Mouse (Mus musculus) stomach, embryonic 16.5 days (tissue): ENCODE measurements at regions not wholly inside any gene's neighbourhood (a gene's known extent, or its start where the extent isn't known, plus 50 kb on each side); places are given as distances from the start of the nearest gene placed in this dataset.

ENCODE experiments used
- ATAC-seq: fragments of 200-750 bp; cut with Nextera tagmentation; 2 replicates; pipeline ENCODE4 v1.8.0; 2017; ENCODE audit warnings: moderate number of reproducible peaks, moderate TSS enrichment; ENCODE audit not compliant: insufficient read depth, low FRiP score
- H3K27ac ChIP-seq: fragments of 300-500 bp; sonication (generic); 2 replicates; pipeline ENCODE4 v1.5.1; 2014; ENCODE audit warnings: low read length
- H3K27me3 ChIP-seq: fragments of 300-500 bp; sonication (generic); 2 replicates; pipeline ENCODE4 v1.6.1; 2014; ENCODE audit warnings: low read length, control low read depth, mixed read lengths; ENCODE audit not compliant: control insufficient read depth, insufficient read depth
- H3K36me3 ChIP-seq: fragments of 300-500 bp; sonication (generic); 2 replicates; pipeline ENCODE4 v1.6.1; 2014; ENCODE audit warnings: low read length; ENCODE audit not compliant: control insufficient read depth, insufficient read depth
- H3K4me1 ChIP-seq: fragments of 300-500 bp; sonication (generic); 2 replicates; pipeline ENCODE4 v1.6.1; 2014; ENCODE audit warnings: low read length, control low read depth, mixed read lengths; ENCODE audit not compliant: control insufficient read depth, insufficient read depth
- H3K4me2 ChIP-seq: fragments of 300-500 bp; sonication (generic); 2 replicates; pipeline ENCODE4 v1.6.1; 2014; ENCODE audit warnings: low read depth, low read length, mixed read lengths
- H3K4me3 ChIP-seq: fragments of 300-500 bp; sonication (generic); replicated peaks from 2 replicates; pipeline ENCODE4 v1.5.1; 2014; ENCODE audit warnings: mild to moderate bottlenecking, low read length
- H3K9ac ChIP-seq: fragments of 300-500 bp; sonication (generic); 2 replicates; pipeline ENCODE4 v1.6.1; 2014; ENCODE audit warnings: low read length
- H3K9me3 ChIP-seq: fragments of 300-500 bp; sonication (generic); replicated peaks from 2 replicates; pipeline ENCODE4 v1.6.1; 2016; ENCODE audit warnings: low read length, control low read depth; ENCODE audit not compliant: control insufficient read depth
- WGBS: fragments of 180-500 bp; shearing (Covaris S2); extraction: QIAGEN DNeasy Blood & Tissue Kit; methylation state at CpG from one replicate; pipeline ENCODE4 v1.1.7; 2014; 5-methylcytosine and 5-hydroxymethylcytosine counted together

DNA sequence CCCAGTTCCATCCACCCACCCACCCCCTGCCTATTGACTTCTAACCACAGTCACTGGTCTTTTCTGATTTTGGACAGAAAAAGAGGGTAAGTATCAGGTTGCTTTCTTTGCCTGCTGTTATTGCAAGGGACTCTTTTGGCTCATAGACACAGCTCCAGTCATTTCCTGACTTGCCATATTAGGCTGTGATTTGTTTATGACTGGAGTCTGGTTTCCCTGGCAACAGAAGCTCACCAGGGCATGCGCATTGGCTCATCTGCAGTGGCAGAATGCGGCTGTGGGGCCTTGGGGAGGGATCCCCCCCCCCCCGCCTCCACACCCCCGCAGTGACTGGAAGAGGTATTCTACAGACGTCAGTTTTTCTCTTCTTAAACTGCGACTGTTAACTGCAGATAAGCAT is 65.9 kb downstream of the Cdr1 start:
- Histone ChIP-seq H3K4me2 (0 out of 2 replicates have a peak overlapping the region, but pooled peaks have one; percentile 29), H3K27me3 (no peaks in the 10 kb centered on the region), H3K36me3 (no peaks in the 10 kb centered on the region), H3K4me3 (no peak overlapping the region; the same call in 1 of the 2 replicates), H3K9me3 (no peaks in the 10 kb centered on the region), H3K4me1 (no peaks in the 10 kb centered on the region), H3K27ac (no peak overlapping the region), H3K9ac (no peak overlapping the region)
- whole genome bisulfite sequencing: 22% methylated on average over 6 of the region's 6 CpGs
- peak; percentile 68; the same call in 1 of the 2 replicates for ATAC-seq

DNA sequence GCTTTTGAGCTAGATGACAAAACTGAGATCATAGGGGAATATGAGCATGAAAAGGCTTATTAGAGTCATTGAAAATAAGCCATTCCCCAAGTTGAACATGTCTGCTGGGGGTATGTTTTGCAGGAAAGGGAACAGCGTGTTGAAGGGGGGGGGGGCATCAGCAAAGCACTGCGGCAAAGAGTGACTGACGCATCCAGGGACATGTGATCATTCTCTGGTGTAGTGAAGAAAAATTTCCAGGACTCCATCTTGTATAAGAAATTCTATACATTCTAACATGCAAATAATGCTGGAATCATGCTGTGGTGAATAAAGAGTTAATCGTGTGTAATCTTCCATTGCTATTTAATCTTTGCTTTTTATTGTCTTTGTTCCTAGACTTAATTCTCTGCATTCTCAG is 68.0 kb downstream of the Cdr1 start:
- H3K9ac ChIP-seq: no peak overlapping the region
- WGBS: 84% methylated on average over 4 of the region's 4 CpGs
- no peaks in the 10 kb centered on the region for H3K27me3 ChIP-seq
- H3K27ac ChIP-seq: no peak overlapping the region
- no peaks in the 10 kb centered on the region for H3K9me3 ChIP-seq
- no peaks in the 10 kb centered on the region for H3K4me1 ChIP-seq
- H3K4me3 ChIP-seq: no peak overlapping the region
- no peak for ATAC-seq
- no peaks in the 10 kb centered on the region for H3K36me3 ChIP-seq
- no peak overlapping the region for H3K4me2 ChIP-seq

DNA sequence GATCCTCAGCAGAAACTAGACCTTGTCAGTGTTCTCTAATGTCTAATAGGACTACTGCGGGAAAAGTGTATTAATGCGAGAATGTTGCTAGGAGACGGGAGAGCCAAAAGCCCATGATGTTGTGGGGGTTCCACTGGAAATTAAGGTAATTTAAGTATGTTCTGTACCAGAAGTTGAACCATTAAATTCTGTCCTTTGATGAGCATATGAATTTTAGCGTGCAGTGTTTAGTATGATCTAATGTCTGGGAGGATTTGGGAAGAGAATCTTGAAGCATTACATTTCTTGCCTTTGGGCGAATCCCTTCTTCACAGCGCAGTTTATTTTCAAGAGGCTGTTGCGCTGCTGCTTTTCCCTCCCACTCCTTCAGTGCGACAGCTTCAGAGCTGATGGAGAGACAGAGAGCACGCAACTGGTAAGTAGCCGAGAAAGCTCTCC is 69.3 kb downstream of the Cdr1 start:
- Histone ChIP-seq H3K9ac (no peak overlapping the region), H3K27ac (no peak overlapping the region), H3K4me3 (peak overlapping the region; percentile 21), H3K36me3 (no peaks in the 10 kb centered on the region), H3K27me3 (no peaks in the 10 kb centered on the region), H3K4me2 (peak overlapping the region; percentile 31), H3K4me1 (no peaks in the 10 kb centered on the region), H3K9me3 (no peaks in the 10 kb centered on the region)
- 30% methylated on average over 10 of the region's 10 CpGs for WGBS
- no peak for ATAC-seq
